Mouse (Mus musculus): ENCODE measurements around the gene Cfap157. TPM values are rescaled to one million over a fixed set of nuclear protein-coding genes. Genes with fewer than 3 reads are reported as not detected.

The Cfap157 gene
- total and polyA plus RNA-seq, 2 experiments from 2014 or later: 0.22 TPM; not detected in 1

- DNase-seq (ENCODE audit: low spot score): peak; percentile 45
- peaks cover 71% of the 10 kb centered on the region for H3K36me3 ChIP-seq (replicated peaks; ENCODE audit: control insufficient read depth, insufficient read depth, low read length)
- H3K27me3 ChIP-seq (ENCODE audit: control insufficient read depth, insufficient read depth, low read length): no peaks in the 10 kb centered on the region
- no peak overlapping the region for H3K9ac ChIP-seq (replicated peaks; ENCODE audit: low read depth, low read length)
- H3K4me3 ChIP-seq (ENCODE audit: low read depth, low read length): no peak overlapping the region
- no peak for TF ChIP-seq EP300 (IDR thresholded peaks at IDR 0.05; ENCODE audit: low read depth)
- TF ChIP-seq CTCF (IDR thresholded peaks at IDR 0.05; ENCODE audit: low read depth): no peak
- peak overlapping the region; percentile 60 for H3K27ac ChIP-seq (ENCODE audit: low read depth)
- peak; percentile 65 for ATAC-seq (ENCODE audit: insufficient read depth, low read depth)
- H3K4me2 ChIP-seq (ENCODE audit: low read depth, low read length): no peak overlapping the region
- WGBS: 29% methylated on average over 10 of the region's 10 CpGs
- 0 out of 2 replicates have a peak, but pooled peaks cover 4% of the 10 kb centered on the region for H3K4me1 ChIP-seq (ENCODE audit: control insufficient read depth, insufficient read depth)
- H3K9me3 ChIP-seq (replicated peaks; ENCODE audit: control insufficient read depth, low read length): no peaks in the 10 kb centered on the region
Measured at GRCm38 (mm10) chr2:32798251-32798962, 14.2 kb upstream of the Cfap157 start.

DNA sequence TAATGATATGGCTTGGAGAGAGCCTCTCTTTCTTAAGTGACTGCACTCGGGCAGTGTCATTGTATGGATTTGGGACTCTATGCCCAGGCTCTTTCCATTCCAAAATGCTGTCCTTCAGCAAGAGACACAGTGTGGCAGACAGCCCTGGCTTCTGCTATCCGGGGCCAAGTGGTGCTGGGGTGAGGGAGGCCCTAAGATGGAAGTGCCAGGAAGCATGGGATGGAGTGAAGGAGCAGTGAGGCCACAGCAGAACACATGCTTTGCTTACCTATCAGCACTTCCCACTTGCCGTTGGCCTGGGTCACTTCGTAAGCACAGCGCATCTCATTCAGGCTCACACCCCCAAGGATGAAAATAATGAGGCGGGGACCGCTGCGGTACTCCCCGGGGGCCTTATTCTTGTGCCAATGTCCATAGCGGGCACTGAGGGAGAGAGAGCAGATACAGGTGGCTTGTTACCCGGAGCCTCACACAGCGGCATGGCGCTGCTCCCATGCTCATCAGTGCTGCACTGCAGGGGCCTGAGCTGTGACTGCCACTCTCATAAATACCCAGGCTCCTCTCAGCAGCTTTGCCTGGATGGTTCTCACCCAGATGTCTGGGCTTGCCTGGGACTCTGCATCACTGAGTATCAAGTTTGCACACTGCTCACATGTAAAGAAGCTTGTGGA lies 11.7 kb upstream of the Cfap157 start:
- Histone ChIP-seq H3K9me3 (replicated peaks; ENCODE audit: control insufficient read depth, low read length) (no peaks in the 10 kb centered on the region), H3K9ac (replicated peaks; ENCODE audit: low read depth, low read length) (no peak overlapping the region), H3K27me3 (ENCODE audit: control insufficient read depth, insufficient read depth, low read length) (no peaks in the 10 kb centered on the region), H3K4me3 (ENCODE audit: low read depth, low read length) (no peak overlapping the region), H3K4me1 (ENCODE audit: control insufficient read depth, insufficient read depth) (0 out of 2 replicates have a peak, but pooled peaks cover 4% of the 10 kb centered on the region), H3K4me2 (ENCODE audit: low read depth, low read length) (no peak overlapping the region), H3K27ac (ENCODE audit: low read depth) (no peak overlapping the region), H3K36me3 (replicated peaks; ENCODE audit: control insufficient read depth, insufficient read depth, low read length) (peaks cover 54% of the 10 kb centered on the region)
- no peak for TF ChIP-seq CTCF (IDR thresholded peaks at IDR 0.05; ENCODE audit: low read depth)
- TF ChIP-seq EP300 (IDR thresholded peaks at IDR 0.05; ENCODE audit: low read depth): no peak
- 89% methylated on average over 13 of the region's 13 CpGs for WGBS
- ATAC-seq (ENCODE audit: insufficient read depth, low read depth) (no peak), DNase-seq (ENCODE audit: low spot score) (no peak)

- Histone ChIP-seq H3K4me1 (ENCODE audit: control insufficient read depth, insufficient read depth) (no peaks in the 10 kb centered on the region), H3K4me2 (ENCODE audit: low read depth, low read length) (no peak overlapping the region), H3K9ac (replicated peaks; ENCODE audit: low read depth, low read length) (no peak overlapping the region), H3K27me3 (ENCODE audit: control insufficient read depth, insufficient read depth, low read length) (no peaks in the 10 kb centered on the region), H3K9me3 (replicated peaks; ENCODE audit: control insufficient read depth, low read length) (no peaks in the 10 kb centered on the region), H3K4me3 (ENCODE audit: low read depth, low read length) (no peak overlapping the region), H3K36me3 (replicated peaks; ENCODE audit: control insufficient read depth, insufficient read depth, low read length) (peaks cover 31% of the 10 kb centered on the region), H3K27ac (ENCODE audit: low read depth) (peak overlapping the region; percentile 41; the same call in 1 of the 2 replicates)
- ATAC-seq (ENCODE audit: insufficient read depth, low read depth) (peak; percentile 18; the same call in 1 of the 2 replicates), DNase-seq (ENCODE audit: low spot score) (peak; percentile 36)
- no peak for TF ChIP-seq EP300 (IDR thresholded peaks at IDR 0.05; ENCODE audit: low read depth)
- no peak for TF ChIP-seq CTCF (IDR thresholded peaks at IDR 0.05; ENCODE audit: low read depth)
- WGBS: 36% methylated on average over 6 of the region's 6 CpGs
Measured at GRCm38 (mm10) chr2:32791297-32791696, 7.1 kb upstream of the Cfap157 start.

DNA sequence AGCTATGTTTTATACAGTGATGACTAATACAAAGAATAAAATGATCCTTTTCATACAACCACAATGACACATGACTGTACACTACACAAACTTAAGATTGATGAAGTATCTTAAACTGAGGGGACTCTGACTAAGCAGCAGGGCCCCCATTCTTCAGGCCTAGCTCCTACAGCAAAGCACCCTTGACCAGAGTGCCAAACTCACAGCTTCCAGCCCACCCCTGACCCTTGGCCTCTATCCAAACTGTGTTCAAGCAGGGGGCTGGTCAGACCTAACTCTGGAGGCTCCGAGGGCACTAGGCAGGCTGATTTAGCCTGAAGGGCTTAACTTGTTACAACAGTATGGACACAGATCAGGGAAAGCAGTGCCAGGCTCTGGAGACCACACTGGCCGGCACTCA lies 4.4 kb upstream of the Cfap157 start:
- Histone ChIP-seq H3K27ac (ENCODE audit: low read depth) (no peak overlapping the region), H3K27me3 (ENCODE audit: control insufficient read depth, insufficient read depth, low read length) (no peaks in the 10 kb centered on the region), H3K9ac (replicated peaks; ENCODE audit: low read depth, low read length) (no peak overlapping the region), H3K36me3 (replicated peaks; ENCODE audit: control insufficient read depth, insufficient read depth, low read length) (peaks cover 7% of the 10 kb centered on the region; the same call in 1 of the 2 replicates), H3K4me1 (ENCODE audit: control insufficient read depth, insufficient read depth) (peaks cover 4% of the 10 kb centered on the region), H3K4me3 (ENCODE audit: low read depth, low read length) (no peak overlapping the region), H3K9me3 (replicated peaks; ENCODE audit: control insufficient read depth, low read length) (no peaks in the 10 kb centered on the region), H3K4me2 (ENCODE audit: low read depth, low read length) (no peak overlapping the region)
- TF ChIP-seq EP300 (IDR thresholded peaks at IDR 0.05; ENCODE audit: low read depth): no peak
- no peak for DNase-seq (ENCODE audit: low spot score)
- ATAC-seq (ENCODE audit: insufficient read depth, low read depth): no peak
- WGBS: 44% methylated on average over 2 of the region's 2 CpGs

DNA sequence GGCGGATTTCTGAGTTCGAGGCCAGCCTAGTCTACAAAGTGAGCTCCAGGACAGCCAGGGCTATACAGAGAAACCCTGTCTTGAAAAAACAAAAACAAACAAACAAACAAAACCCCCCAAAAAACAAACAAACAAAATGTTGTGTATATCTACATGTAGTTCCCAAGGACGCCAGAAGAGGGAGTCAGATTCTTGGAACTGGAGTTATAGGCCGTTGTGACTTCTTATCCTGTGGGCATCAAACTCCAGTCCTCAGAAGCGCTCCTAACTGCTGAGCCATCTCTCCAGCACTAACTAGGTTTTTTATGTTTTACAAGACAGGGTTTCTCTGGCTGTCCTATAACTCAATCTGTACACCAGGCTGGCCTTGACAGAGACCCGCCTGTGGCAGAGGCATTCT lies 2.9 kb upstream of the Cfap157 start:
- ATAC-seq (ENCODE audit: insufficient read depth, low read depth) (no peak), DNase-seq (ENCODE audit: low spot score) (no peak)
- no peaks in the 10 kb centered on the region; the same call in 1 of the 2 replicates for H3K36me3 ChIP-seq (replicated peaks; ENCODE audit: control insufficient read depth, insufficient read depth, low read length)
- no peaks in the 10 kb centered on the region for H3K9me3 ChIP-seq (replicated peaks; ENCODE audit: control insufficient read depth, low read length)
- H3K4me3 ChIP-seq (ENCODE audit: low read depth, low read length): no peak overlapping the region
- no peak overlapping the region for H3K9ac ChIP-seq (replicated peaks; ENCODE audit: low read depth, low read length)
- no peaks in the 10 kb centered on the region for H3K27me3 ChIP-seq (ENCODE audit: control insufficient read depth, insufficient read depth, low read length)
- WGBS: 53% methylated on average over 6 of the region's 6 CpGs
- H3K27ac ChIP-seq (ENCODE audit: low read depth): no peak overlapping the region
- peak; percentile 52 for TF ChIP-seq CTCF (IDR thresholded peaks at IDR 0.05; ENCODE audit: low read depth)
- TF ChIP-seq EP300 (IDR thresholded peaks at IDR 0.05; ENCODE audit: low read depth): no peak
- H3K4me1 ChIP-seq (ENCODE audit: control insufficient read depth, insufficient read depth): peaks cover 4% of the 10 kb centered on the region
- H3K4me2 ChIP-seq (ENCODE audit: low read depth, low read length): no peak overlapping the region

Data from heart, postnatal 0 days (tissue).